Mouse (Mus musculus) CH12.LX (cell line): ENCODE data around the gene Slc9a9. TPM values are rescaled to one million over a fixed set of nuclear protein-coding genes. Genes with fewer than 3 reads are reported as not detected.

Experiments
- DNase-seq: peaks from one replicate; pipeline ENCODE4 v3.0.0-alpha.2; 2013; ENCODE audit errors: extremely low read depth
- H3K27ac ChIP-seq: 2 replicates; pipeline ENCODE4 v1.5.1; 2012; ENCODE audit warnings: low read depth, mild to moderate bottlenecking, control low read depth, moderate library complexity; ENCODE audit not compliant: insufficient read depth
- H3K27me3 ChIP-seq: replicated peaks from 2 replicates; pipeline ENCODE3; 2012; ENCODE audit warnings: inconsistent platforms
- H3K36me3 ChIP-seq, 2 experiments: replicated peaks in 1 of 2; 2 replicates each; pipeline versions ENCODE3 to v1.6.1; 2012; ENCODE audit warnings: inconsistent platforms in 1 of 2, low read length in 1 of 2, mild to moderate bottlenecking in 1 of 2, mixed read lengths in 1 of 2, moderate library complexity in 1 of 2; ENCODE audit not compliant: control insufficient read depth in 1 of 2, insufficient read depth in 1 of 2
- H3K4me1 ChIP-seq, 2 experiments: 2 replicates each; pipeline ENCODE4 v1.6.1; 2012; ENCODE audit warnings: inconsistent platforms in 1 of 2, moderate library complexity in 1 of 2; ENCODE audit not compliant: insufficient read depth in 2 of 2, control insufficient read depth in 1 of 2
- H3K4me2 ChIP-seq: 2 replicates; pipeline ENCODE4 v1.6.1; 2012; ENCODE audit warnings: low read depth, mild to moderate bottlenecking, control low read depth; ENCODE audit not compliant: poor library complexity, insufficient read depth, severe bottlenecking
- H3K4me3 ChIP-seq, 3 experiments: fragments of 150-350 bp in 1 of 3; sonication (generic) in 1 of 3; replicated peaks in 1 of 3; 2 replicates each; pipeline versions ENCODE3 to v1.5.1; 2011 to 2012; ENCODE audit warnings: low read depth in 2 of 3, low read length in 2 of 3, mild to moderate bottlenecking in 2 of 3, moderate library complexity in 2 of 3, control low read depth in 1 of 3, improper control_type of control experiment in 1 of 3, inconsistent platforms in 1 of 3, mixed read lengths in 1 of 3; ENCODE audit not compliant: poor library complexity in 1 of 3
- H3K79me2 ChIP-seq: replicated peaks from 2 replicates; pipeline ENCODE4 v1.6.1; 2012; ENCODE audit warnings: mild to moderate bottlenecking, moderate library complexity; ENCODE audit not compliant: control insufficient read depth, poor library complexity, insufficient read depth, severe bottlenecking; ENCODE audit errors: extremely low read depth
- H3K9ac ChIP-seq: 2 replicates; pipeline ENCODE4 v1.6.1; 2012; ENCODE audit warnings: low read depth, mild to moderate bottlenecking, control low read depth, moderate library complexity; ENCODE audit not compliant: insufficient read depth
- H3K9me3 ChIP-seq: replicated peaks from 2 replicates; pipeline ENCODE3; 2012; ENCODE audit warnings: low read length, inconsistent platforms, mixed read lengths
- BHLHE40 ChIP-seq: IDR thresholded peaks from 2 replicates; pipeline ENCODE4 v1.6.1; 2011; ENCODE audit warnings: mild to moderate bottlenecking, low read depth, low read length, improper control_type of control experiment
- CHD1 ChIP-seq: IDR thresholded peaks from 2 replicates; pipeline ENCODE4 v1.6.1; 2012; ENCODE audit warnings: low read depth, low read length, improper control_type of control experiment, inconsistent platforms
- CTCF ChIP-seq, 2 experiments: IDR thresholded peaks in 1 of 2; conservative IDR thresholded peaks in 1 of 2; 2 replicates each; pipeline ENCODE4 v1.5.1; 2011 to 2012; ENCODE audit warnings: low read depth in 2 of 2, low read length in 2 of 2, improper control_type of control experiment in 1 of 2, inconsistent platforms in 1 of 2, mild to moderate bottlenecking in 1 of 2, moderate library complexity in 1 of 2
- E2F4 ChIP-seq: IDR thresholded peaks from 2 replicates; pipeline ENCODE4 v1.6.1; 2011; ENCODE audit warnings: low read depth, low read length, improper control_type of control experiment; ENCODE audit not compliant: insufficient replicate concordance
- ELF1 ChIP-seq: IDR thresholded peaks from 2 replicates; pipeline ENCODE4 v1.6.1; 2014; ENCODE audit warnings: low read depth, mild to moderate bottlenecking, inconsistent platforms, low read length, improper control_type of control experiment
- ETS1 ChIP-seq: conservative IDR thresholded peaks from 2 replicates; pipeline ENCODE4 v1.6.1; 2012; ENCODE audit warnings: low read depth, mild to moderate bottlenecking, inconsistent platforms, low read length, improper control_type of control experiment, moderate library complexity
- IRF4 ChIP-seq: IDR thresholded peaks from 2 replicates; pipeline ENCODE4 v1.6.1; 2014; ENCODE audit warnings: low read depth, mild to moderate bottlenecking, inconsistent platforms, low read length, improper control_type of control experiment
- MAFK ChIP-seq: IDR thresholded peaks from 2 replicates; pipeline ENCODE4 v1.6.1; 2011; ENCODE audit warnings: low read length, improper control_type of control experiment; ENCODE audit not compliant: insufficient replicate concordance
- MAX ChIP-seq: IDR thresholded peaks from 2 replicates; pipeline ENCODE4 v1.6.1; 2011; ENCODE audit warnings: low read length, improper control_type of control experiment
- MAZ ChIP-seq: IDR thresholded peaks from 2 replicates; pipeline ENCODE4 v1.6.1; 2012; ENCODE audit warnings: low read depth, mild to moderate bottlenecking, inconsistent platforms, low read length, improper control_type of control experiment, moderate library complexity
- MEF2A ChIP-seq: IDR thresholded peaks from 2 replicates; pipeline ENCODE4 v1.6.1; 2014; ENCODE audit warnings: low read depth, mild to moderate bottlenecking, inconsistent platforms, low read length, improper control_type of control experiment, borderline replicate concordance
- MYC ChIP-seq: IDR thresholded peaks from 2 replicates; pipeline ENCODE4 v1.6.1; 2011; ENCODE audit warnings: low read depth, mild to moderate bottlenecking, improper control_type of control experiment, low read length
- NELFE ChIP-seq: IDR thresholded peaks from 2 replicates; pipeline ENCODE4 v1.6.1; 2011; ENCODE audit warnings: low read depth, low read length, improper control_type of control experiment
- PAX5 ChIP-seq: IDR thresholded peaks from 2 replicates; pipeline ENCODE4 v1.6.1; 2012; ENCODE audit warnings: low read length, inconsistent platforms, mixed read lengths
- POLR2A ChIP-seq: IDR thresholded peaks from 2 replicates; pipeline ENCODE4 v1.6.1; 2011; ENCODE audit warnings: low read depth, mild to moderate bottlenecking, improper control_type of control experiment, low read length
- POLR2AphosphoS2 ChIP-seq: IDR thresholded peaks from 2 replicates; pipeline ENCODE4 v1.6.1; 2011; ENCODE audit warnings: low read depth, low read length, improper control_type of control experiment
- RAD21 ChIP-seq: IDR thresholded peaks from 2 replicates; pipeline ENCODE4 v1.6.1; 2011; ENCODE audit warnings: low read depth, mild to moderate bottlenecking, low read length, improper control_type of control experiment, moderate library complexity
- RCOR1 ChIP-seq: conservative IDR thresholded peaks from 2 replicates; pipeline ENCODE4 v1.6.1; 2012; ENCODE audit warnings: low read depth, mild to moderate bottlenecking, inconsistent platforms, low read length, improper control_type of control experiment
- SMC3 ChIP-seq: IDR thresholded peaks from 2 replicates; pipeline ENCODE4 v1.6.1; 2011; ENCODE audit warnings: low read depth, low read length, improper control_type of control experiment
- UBTF ChIP-seq: IDR thresholded peaks from 2 replicates; pipeline ENCODE4 v1.6.1; 2012; ENCODE audit warnings: low read depth, mild to moderate bottlenecking, inconsistent platforms, low read length, improper control_type of control experiment, moderate library complexity
- USF1 ChIP-seq: IDR thresholded peaks from 2 replicates; pipeline ENCODE4 v1.6.1; 2014; ENCODE audit warnings: low read depth, mild to moderate bottlenecking, inconsistent platforms, low read length, improper control_type of control experiment
- USF2 ChIP-seq: conservative IDR thresholded peaks from 2 replicates; pipeline ENCODE4 v1.6.1; 2011; ENCODE audit warnings: low read depth, low read length, improper control_type of control experiment
- ZKSCAN1 ChIP-seq: IDR thresholded peaks from 2 replicates; pipeline ENCODE4 v1.6.1; 2012; ENCODE audit warnings: low read depth, inconsistent platforms, low read length, improper control_type of control experiment, borderline replicate concordance
- ZNF384 ChIP-seq: IDR thresholded peaks from 2 replicates; pipeline ENCODE4 v1.6.1; 2012; ENCODE audit warnings: low read depth, low read length, improper control_type of control experiment, inconsistent platforms
- dilution Hi-C: fragments of 300-500 bp; cut with MboI; formaldehyde crosslinking; loops from 2 replicates; pipeline ENCODE4 v1.14.3; 2020; ENCODE audit warnings: low sequenced_read_pairs; ENCODE audit not compliant: extremely low pct_unique_long_range_greater_than_20kb, extremely low pct_ligation_motif_present
- in situ Hi-C: fragments of 300-500 bp; cut with MboI; formaldehyde crosslinking; loops from 3 replicates; pipeline ENCODE4 v1.14.3; 2019; ENCODE audit warnings: low sequenced_read_pairs, low pct_ligation_motif_present, low pct_unique_long_range_greater_than_20kb, mixed read lengths
- polyA plus RNA-seq: library from polyadenylated mRNA; unstranded; fragments of >175 nt; gene quantifications from 2 replicates; pipeline ENCODE4 v1.2.1, GENCODE M21; 2012; ENCODE audit warnings: low read depth; ENCODE audit not compliant: insufficient read length
- total RNA-seq, 2 experiments: library from RNA; depleted of rRNA; stranded (reverse); fragments of 300-350 nt in 1 of 2; fragments of >200 nt in 1 of 2; gene quantifications; 2 replicates each; pipeline ENCODE4 v1.2.3; 2012 to 2014

The Slc9a9 gene
- total and polyA plus RNA-seq, 3 experiments: not detected

DNA sequence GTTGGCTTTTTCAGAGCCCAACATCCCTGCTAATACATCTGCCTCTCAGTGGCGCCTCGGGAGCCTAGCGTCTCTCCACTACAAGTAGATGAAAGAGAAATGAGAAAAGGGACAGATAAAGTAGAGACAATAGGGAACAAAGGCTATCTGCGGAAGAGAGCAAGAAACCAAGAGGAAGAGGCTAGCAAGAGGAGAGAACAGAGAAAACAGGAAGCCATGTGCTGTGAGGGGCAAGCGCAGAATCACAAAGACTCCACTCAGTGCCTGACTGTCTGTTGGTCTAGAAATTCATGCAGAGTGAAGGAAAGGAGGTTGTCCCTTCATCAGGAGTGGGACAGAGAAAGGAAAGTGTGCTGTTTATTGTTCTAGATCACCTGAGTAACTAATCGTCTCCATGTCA, 16.5 kb upstream of the Slc9a9 start:
- Histone ChIP-seq H3K27ac (no peak overlapping the region), H3K4me2 (no peak overlapping the region), H3K27me3 (no peaks in the 10 kb centered on the region), H3K4me3 (no peak overlapping the region), H3K9ac (no peak overlapping the region), H3K36me3 (no peaks in the 10 kb centered on the region), H3K4me1 (no peaks in the 10 kb centered on the region)
- dilution Hi-C loops: no loop called here
- in situ Hi-C loops: no loop called here
- TF ChIP-seq RAD21 (no peak), USF1 (no peak), SMC3 (no peak), MAX (no peak), E2F4 (no peak), CHD1 (no peak), MYC (no peak), ELF1 (no peak), MAZ (no peak), PAX5 (no peak), CTCF (conservative IDR thresholded peaks at IDR 0.05 in 1 of 2, IDR thresholded peaks at IDR 0.05 in 1 of 2; ENCODE audit: low read depth in 2 of 2, low read length in 2 of 2) (no peak), ZKSCAN1 (no peak), BHLHE40 (no peak)
- TF ChIP-seq, all 38 proteins: peak for 0
- H3K9me3 ChIP-seq: peaks cover 77% of the 10 kb centered on the region
- H3K79me2 ChIP-seq: no peaks in the 10 kb centered on the region
- no peak for DNase-seq

- Histone ChIP-seq H3K36me3 (no peaks in the 10 kb centered on the region), H3K79me2 (no peaks in the 10 kb centered on the region), H3K4me3 (no peak overlapping the region), H3K27me3 (no peaks in the 10 kb centered on the region), H3K27ac (no peak overlapping the region), H3K9ac (no peak overlapping the region), H3K9me3 (peaks cover 77% of the 10 kb centered on the region), H3K4me1 (no peaks in the 10 kb centered on the region), H3K4me2 (no peak overlapping the region)
- dilution Hi-C loops (no loop called here), in situ Hi-C loops (no loop called here)
- TF ChIP-seq MAFK: no peak
- no peak for TF ChIP-seq MAX
- no peak for DNase-seq
Measured at GRCm38 (mm10) chr9:94653827-94654226, 15.9 kb upstream of the Slc9a9 start.

DNA sequence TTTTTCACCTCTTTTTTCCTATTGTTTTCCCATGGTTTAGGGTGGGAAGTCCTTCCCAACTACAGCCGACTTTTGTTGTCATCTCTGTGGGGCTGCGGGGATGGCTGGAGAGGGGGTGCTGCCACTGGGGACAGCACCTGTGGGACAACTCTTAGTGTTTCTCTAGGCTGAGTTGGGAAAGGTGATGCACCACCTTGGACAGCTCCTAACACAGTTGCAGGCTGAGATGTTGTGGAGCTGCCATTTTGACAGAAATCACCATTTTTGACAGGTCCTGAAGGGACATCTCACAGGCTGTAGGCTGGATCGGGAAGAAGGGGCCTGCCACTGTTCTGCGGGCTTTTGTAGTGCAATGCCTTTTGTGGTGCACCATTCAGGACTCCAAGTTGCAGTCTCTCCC, 13.4 kb upstream of the Slc9a9 start:
- Histone ChIP-seq H3K9ac (no peak overlapping the region), H3K4me2 (no peak overlapping the region), H3K27me3 (no peaks in the 10 kb centered on the region), H3K4me3 (no peak overlapping the region), H3K4me1 (no peaks in the 10 kb centered on the region), H3K79me2 (no peaks in the 10 kb centered on the region), H3K27ac (no peak overlapping the region), H3K9me3 (peaks cover 81% of the 10 kb centered on the region), H3K36me3 (no peaks in the 10 kb centered on the region)
- in situ Hi-C loops: no loop called here
- TF ChIP-seq POLR2A: no peak
- TF ChIP-seq POLR2AphosphoS2: no peak
- TF ChIP-seq NELFE: no peak
- no peak for TF ChIP-seq BHLHE40
- TF ChIP-seq ZNF384: no peak
- TF ChIP-seq UBTF: no peak
- TF ChIP-seq PAX5: no peak
- TF ChIP-seq MYC: no peak
- no peak for TF ChIP-seq IRF4
- no peak for TF ChIP-seq MEF2A
- TF ChIP-seq RAD21: no peak
- TF ChIP-seq RCOR1: no peak
- TF ChIP-seq USF1: no peak
- no peak for TF ChIP-seq ELF1
- TF ChIP-seq ETS1: no peak
- TF ChIP-seq MAX: no peak
- no peak for TF ChIP-seq CHD1
- no peak for TF ChIP-seq USF2
- DNase-seq: no peak
- dilution Hi-C loops: no loop called here
